Mouse (Mus musculus) kidney, embryonic 14.5 days (tissue): ENCODE measurements at regions not wholly inside any gene's neighbourhood (a gene's known extent, or its start where the extent isn't known, plus 50 kb on each side); places are given as distances from the start of the nearest gene placed in this dataset.

Experiments
- ATAC-seq: fragments of 200-750 bp; cut with Nextera tagmentation; 2 replicates; pipeline ENCODE4 v1.8.0; 2017; ENCODE audit warnings: moderate number of reproducible peaks, mild to moderate bottlenecking, moderate TSS enrichment, moderate library complexity; ENCODE audit not compliant: low FRiP score, low TSS enrichment
- H3K27ac ChIP-seq: fragments of 300-500 bp; sonication (generic); 2 replicates; pipeline ENCODE4 v1.5.1; 2014; ENCODE audit warnings: low read depth, mild to moderate bottlenecking, low read length, moderate library complexity, mixed read lengths
- H3K27me3 ChIP-seq: fragments of 300-500 bp; sonication (generic); 2 replicates; pipeline ENCODE4 v1.6.1; 2014; ENCODE audit warnings: mild to moderate bottlenecking, low read length; ENCODE audit not compliant: control insufficient read depth, insufficient read depth
- H3K36me3 ChIP-seq: fragments of 300-500 bp; sonication (generic); 2 replicates; pipeline ENCODE4 v1.6.1; 2014; ENCODE audit warnings: low read length, mixed read lengths; ENCODE audit not compliant: control insufficient read depth, insufficient read depth
- H3K4me1 ChIP-seq: fragments of 300-500 bp; sonication (generic); 2 replicates; pipeline ENCODE4 v1.6.1; 2014; ENCODE audit warnings: low read length, mixed read lengths; ENCODE audit not compliant: control insufficient read depth, insufficient read depth
- H3K4me2 ChIP-seq: fragments of 300-500 bp; sonication (generic); replicated peaks from 2 replicates; pipeline ENCODE4 v1.6.1; 2014; ENCODE audit warnings: low read depth, mild to moderate bottlenecking, low read length
- H3K4me3 ChIP-seq: fragments of 300-500 bp; sonication (generic); 2 replicates; pipeline ENCODE4 v1.5.1; 2014; ENCODE audit warnings: mild to moderate bottlenecking, low read length
- H3K9ac ChIP-seq: fragments of 300-500 bp; sonication (generic); 2 replicates; pipeline ENCODE4 v1.6.1; 2014; ENCODE audit warnings: low read depth, mild to moderate bottlenecking, low read length, moderate library complexity
- H3K9me3 ChIP-seq: fragments of 300-500 bp; sonication (generic); 2 replicates; pipeline ENCODE4 v1.6.1; 2016; ENCODE audit warnings: low read length; ENCODE audit not compliant: control insufficient read depth
- WGBS: fragments of 180-500 bp; shearing (Covaris S2); extraction: QIAGEN DNeasy Blood & Tissue Kit; methylation state at CpG from one replicate; pipeline ENCODE4 v1.1.7; 2014; 5-methylcytosine and 5-hydroxymethylcytosine counted together

DNA sequence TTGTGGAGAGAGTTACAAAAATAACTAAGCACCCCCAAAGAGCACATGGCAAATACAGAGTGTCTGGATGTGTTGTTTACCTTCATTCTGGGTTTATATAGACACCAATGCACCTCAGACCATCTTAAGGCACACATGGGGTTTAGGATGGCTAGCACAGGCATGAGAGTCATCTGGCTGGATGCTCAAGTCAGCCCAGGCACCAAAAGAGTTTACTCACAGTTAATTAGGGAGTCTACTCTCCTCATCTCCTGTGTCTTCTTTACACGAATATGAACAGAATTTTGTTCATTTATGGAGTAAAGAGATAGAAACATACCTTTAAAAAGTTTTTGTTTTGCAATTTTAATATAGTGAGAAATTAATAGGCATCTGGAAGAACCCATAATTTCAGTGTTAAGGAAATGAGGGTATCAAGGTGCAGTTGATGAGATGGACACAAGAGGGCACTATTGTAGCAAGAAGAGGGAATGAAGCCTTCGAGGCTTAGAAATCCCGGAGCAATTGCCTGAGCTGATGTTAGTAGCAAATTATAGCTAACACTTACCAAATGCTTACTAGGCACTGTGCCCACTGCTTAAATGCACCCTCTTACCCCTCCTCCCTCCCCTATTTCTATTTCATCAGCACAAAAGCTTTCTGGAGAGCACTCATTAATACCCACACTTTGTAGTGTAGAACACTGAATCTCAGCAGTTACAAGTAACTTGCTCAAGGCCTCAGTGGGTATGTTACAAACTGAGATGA is 174.6 kb downstream of the Eepd1 start:
- Histone ChIP-seq H3K27ac (no peak overlapping the region), H3K4me3 (no peak overlapping the region), H3K4me1 (no peaks in the 10 kb centered on the region), H3K4me2 (no peak overlapping the region), H3K9ac (no peak overlapping the region), H3K36me3 (no peaks in the 10 kb centered on the region), H3K27me3 (no peaks in the 10 kb centered on the region), H3K9me3 (no peaks in the 10 kb centered on the region)
- WGBS, result 6% methylated on average over 3 of the region's 3 CpGs
- ATAC-seq, result no peak

DNA sequence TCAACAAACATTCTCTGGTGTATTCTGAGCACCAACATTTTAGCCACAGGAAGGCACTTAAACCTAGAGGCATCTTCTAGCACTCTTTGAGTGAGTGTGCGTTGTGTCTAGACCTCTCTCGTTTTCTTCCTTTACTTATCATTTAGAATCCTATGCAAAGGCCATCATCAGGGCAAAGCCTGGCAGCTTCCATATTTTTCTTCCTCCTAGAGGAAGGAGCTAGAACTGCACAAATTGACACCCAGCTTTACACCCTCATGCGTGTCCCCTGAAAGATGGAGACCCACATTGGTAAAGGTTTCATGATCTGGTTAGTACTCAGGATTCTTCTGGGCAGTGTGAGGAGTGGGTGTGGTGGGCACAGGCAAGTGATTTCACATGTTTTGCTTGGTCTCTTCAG is 175.2 kb downstream of the Eepd1 start:
- Histone ChIP-seq H3K27me3 (no peaks in the 10 kb centered on the region), H3K9ac (no peak overlapping the region), H3K36me3 (no peaks in the 10 kb centered on the region), H3K4me2 (no peak overlapping the region), H3K9me3 (no peaks in the 10 kb centered on the region), H3K27ac (no peak overlapping the region), H3K4me3 (no peak overlapping the region), H3K4me1 (no peaks in the 10 kb centered on the region)
- WGBS, result 91% methylated on average over 3 of the region's 3 CpGs
- ATAC-seq, result no peak

DNA sequence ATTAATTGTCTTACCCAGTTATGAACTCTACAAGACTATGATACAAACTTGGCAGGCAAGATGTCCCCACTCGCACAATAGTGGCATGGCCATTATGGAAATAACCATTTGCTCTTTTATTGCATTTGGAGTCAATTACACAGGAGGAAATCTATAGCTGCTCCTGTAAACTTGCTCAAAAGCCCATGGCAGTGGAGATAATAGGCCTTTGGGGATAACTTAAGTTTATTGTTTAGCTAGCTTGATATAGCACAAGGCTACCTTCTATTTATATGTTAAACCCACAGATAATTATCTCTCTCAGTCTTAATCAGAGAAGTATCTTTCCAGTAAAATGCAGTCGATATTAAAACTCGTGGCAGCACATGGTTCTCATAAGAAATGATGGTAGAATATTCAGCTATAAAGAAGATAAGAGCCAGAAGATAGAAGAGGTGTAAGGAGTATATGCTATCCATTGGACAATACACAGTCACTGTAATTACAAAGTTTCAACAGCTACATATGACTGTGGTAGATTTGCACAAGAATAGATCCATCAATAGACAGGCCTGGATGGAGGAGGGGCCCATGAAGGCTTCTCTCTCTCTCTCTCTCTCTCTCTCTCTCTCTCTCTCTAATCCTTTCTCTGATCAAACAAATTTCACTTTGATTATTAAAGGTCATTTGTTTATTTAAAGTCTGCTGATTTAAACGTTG is 202.4 kb downstream of the Eepd1 start:
- no peak for ATAC-seq
- H3K27ac ChIP-seq, result no peak overlapping the region
- H3K27me3 ChIP-seq, result no peaks in the 10 kb centered on the region
- no peak overlapping the region for H3K4me3 ChIP-seq
- 85% methylated on average over 4 of the region's 4 CpGs for WGBS
- no peaks in the 10 kb centered on the region for H3K36me3 ChIP-seq
- no peak overlapping the region for H3K9ac ChIP-seq
- H3K4me1 ChIP-seq, result no peaks in the 10 kb centered on the region
- no peak overlapping the region for H3K4me2 ChIP-seq
- H3K9me3 ChIP-seq, result no peaks in the 10 kb centered on the region

DNA sequence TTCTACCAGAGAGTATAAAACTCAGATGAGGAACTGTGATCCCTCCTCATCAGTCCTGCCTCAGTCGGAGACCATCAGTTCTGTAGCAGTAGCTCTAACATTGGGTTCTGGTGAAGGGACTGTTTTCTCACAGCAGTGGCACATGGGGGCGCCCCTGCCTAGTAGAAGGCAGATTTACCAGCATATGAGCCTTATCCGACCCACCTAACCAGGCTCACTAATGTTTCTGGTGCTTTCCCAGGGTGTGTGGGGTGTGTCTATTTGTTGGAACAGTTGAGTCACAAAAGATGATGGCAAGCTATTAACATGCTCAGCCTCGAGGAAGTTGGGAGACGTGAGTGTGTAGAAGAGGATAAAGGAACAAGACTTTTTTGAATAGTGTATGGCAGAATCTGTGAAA is 212.3 kb downstream of the Eepd1 start:
- Histone ChIP-seq H3K4me1 (no peaks in the 10 kb centered on the region), H3K4me2 (no peak overlapping the region), H3K36me3 (no peaks in the 10 kb centered on the region), H3K27me3 (no peaks in the 10 kb centered on the region), H3K9me3 (no peaks in the 10 kb centered on the region), H3K27ac (no peak overlapping the region), H3K4me3 (no peak overlapping the region), H3K9ac (no peak overlapping the region)
- WGBS, result 58% methylated on average over 5 of the region's 5 CpGs
- no peak for ATAC-seq

DNA sequence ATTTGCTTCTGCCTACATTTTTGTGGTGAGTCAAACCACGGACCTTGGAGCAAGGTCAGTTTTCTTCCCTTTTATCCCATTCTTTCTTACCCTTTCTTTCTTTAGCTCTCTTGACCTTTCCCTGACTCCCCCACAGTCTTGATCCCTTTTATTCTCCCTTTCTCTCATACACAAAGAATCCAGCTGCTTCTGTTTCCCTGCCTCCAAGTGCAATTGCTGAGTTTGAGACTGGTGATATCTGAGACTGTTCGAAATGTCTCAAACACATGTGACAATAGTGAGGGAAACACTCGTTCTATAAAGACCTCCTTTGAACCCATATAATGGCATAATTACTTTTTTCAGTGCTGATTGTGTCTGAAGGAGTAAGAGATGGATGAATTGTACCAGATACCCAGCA is 213.7 kb downstream of the Eepd1 start:
- Histone ChIP-seq H3K4me3 (no peak overlapping the region), H3K27me3 (no peaks in the 10 kb centered on the region), H3K4me1 (no peaks in the 10 kb centered on the region), H3K27ac (no peak overlapping the region), H3K4me2 (no peak overlapping the region), H3K9me3 (no peaks in the 10 kb centered on the region), H3K9ac (no peak overlapping the region), H3K36me3 (no peaks in the 10 kb centered on the region)
- ATAC-seq, result no peak
- WGBS, result 44% methylated on average over 3 of the region's 3 CpGs

DNA sequence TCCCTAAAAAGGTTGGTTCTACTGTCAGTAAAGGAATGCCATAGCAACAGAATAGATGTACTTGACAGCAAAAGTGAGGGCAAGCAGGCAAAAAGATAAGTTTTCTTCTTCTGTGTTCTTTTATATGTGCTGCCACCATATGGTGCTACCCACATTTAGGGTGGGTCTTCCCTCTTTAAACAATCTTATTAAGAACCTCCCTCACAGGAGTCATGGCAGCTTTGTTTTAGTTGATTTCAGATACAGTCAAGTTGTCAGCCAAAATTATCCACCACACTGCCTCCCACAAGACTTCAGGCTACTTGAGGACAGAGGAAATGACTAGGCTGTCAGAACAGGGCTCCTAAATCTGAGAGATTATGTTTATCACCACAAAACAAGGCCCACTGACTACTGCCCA is 232.3 kb downstream of the Eepd1 start:
- no peaks in the 10 kb centered on the region for H3K36me3 ChIP-seq
- H3K9ac ChIP-seq, result no peak overlapping the region
- no peak overlapping the region for H3K27ac ChIP-seq
- H3K9me3 ChIP-seq, result no peaks in the 10 kb centered on the region
- no peak for ATAC-seq
- H3K4me2 ChIP-seq, result no peak overlapping the region
- no peak overlapping the region for H3K4me3 ChIP-seq
- no peaks in the 10 kb centered on the region for H3K27me3 ChIP-seq
- no peaks in the 10 kb centered on the region for H3K4me1 ChIP-seq

DNA sequence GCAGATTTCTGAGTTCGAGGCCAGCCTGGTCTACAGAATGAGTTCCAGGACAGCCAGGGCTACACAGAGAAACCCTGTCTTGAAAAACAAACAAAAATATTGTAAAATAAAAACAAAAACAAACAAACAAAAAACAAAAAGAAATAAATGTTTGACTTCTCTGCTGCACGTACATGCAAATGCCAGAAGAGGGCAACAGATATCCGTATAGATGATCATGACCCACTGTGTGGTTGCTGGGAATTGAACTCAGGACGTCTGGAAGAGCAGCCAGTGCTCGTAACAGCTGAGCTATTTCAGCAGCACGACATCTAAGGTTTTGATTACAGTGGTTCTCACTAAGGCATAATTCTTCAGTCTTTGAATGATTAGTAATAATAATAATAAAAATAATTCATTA is 262.8 kb downstream of the Eepd1 start:
- Histone ChIP-seq H3K36me3 (no peaks in the 10 kb centered on the region), H3K27ac (no peak overlapping the region), H3K9ac (no peak overlapping the region), H3K4me1 (no peaks in the 10 kb centered on the region), H3K4me2 (no peak overlapping the region), H3K9me3 (no peaks in the 10 kb centered on the region), H3K27me3 (no peaks in the 10 kb centered on the region), H3K4me3 (no peak overlapping the region)
- ATAC-seq, result no peak
- WGBS, result 63% methylated on average over 6 of the region's 6 CpGs

DNA sequence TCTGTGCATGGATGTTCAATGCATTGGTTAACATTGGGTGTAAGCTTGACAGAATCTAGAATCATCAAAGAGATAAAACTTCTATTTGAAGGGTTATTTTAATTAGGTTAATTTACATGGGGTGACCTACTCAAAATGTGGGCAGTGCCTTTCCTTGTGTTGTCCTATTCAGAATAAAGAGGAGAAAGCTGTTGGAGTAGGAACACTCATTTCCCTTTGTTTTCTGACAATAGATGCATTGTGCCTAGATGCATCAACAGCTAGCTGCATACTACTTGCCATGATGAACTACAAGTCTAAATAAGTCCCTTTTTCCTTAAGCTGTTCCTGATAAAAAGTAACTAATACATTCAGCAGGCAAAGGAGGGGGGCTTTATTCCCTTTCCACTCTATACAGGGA is 269.8 kb downstream of the Eepd1 start:
- H3K9me3 ChIP-seq, result no peaks in the 10 kb centered on the region
- H3K4me2 ChIP-seq, result no peak overlapping the region
- H3K9ac ChIP-seq, result no peak overlapping the region
- no peak overlapping the region for H3K4me3 ChIP-seq
- ATAC-seq, result no peak
- H3K36me3 ChIP-seq, result no peaks in the 10 kb centered on the region
- H3K4me1 ChIP-seq, result no peaks in the 10 kb centered on the region
- H3K27ac ChIP-seq, result no peak overlapping the region
- no peaks in the 10 kb centered on the region for H3K27me3 ChIP-seq

DNA sequence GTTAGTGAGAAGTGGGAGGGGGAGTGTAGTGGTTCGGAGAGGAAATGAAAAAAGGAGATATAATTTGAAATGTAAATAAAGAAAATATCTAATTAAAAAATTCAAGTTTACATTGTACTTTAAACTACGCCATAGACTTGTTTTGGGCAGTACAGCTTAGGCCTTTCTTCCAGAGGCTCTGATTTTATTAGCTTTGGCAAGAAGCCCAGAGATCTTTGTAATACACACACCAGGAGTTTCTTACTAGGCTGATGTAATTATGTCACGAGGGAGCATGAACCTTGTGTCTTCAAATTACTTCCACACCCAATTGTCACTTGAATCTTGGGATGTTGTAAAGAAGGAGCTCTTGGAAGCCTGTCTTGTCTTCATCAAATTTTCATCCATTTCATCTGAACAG is 292.6 kb downstream of the Eepd1 start:
- Histone ChIP-seq H3K27me3 (no peaks in the 10 kb centered on the region), H3K9me3 (no peaks in the 10 kb centered on the region), H3K4me1 (no peaks in the 10 kb centered on the region), H3K27ac (no peak overlapping the region), H3K36me3 (no peaks in the 10 kb centered on the region), H3K4me2 (no peak overlapping the region), H3K4me3 (no peak overlapping the region), H3K9ac (no peak overlapping the region)
- WGBS, result 48% methylated on average over 3 of the region's 3 CpGs
- peak; percentile 88; the same call in 1 of the 2 replicates for ATAC-seq
